Mouse (Mus musculus): Measurements from ENCODE around the gene Tmprss11a. TPM values are rescaled to one million over a fixed set of nuclear protein-coding genes. Genes with fewer than 3 reads are reported as not detected.

The Tmprss11a gene
- polyA plus RNA-seq, 1 experiment, result not detected

DNA sequence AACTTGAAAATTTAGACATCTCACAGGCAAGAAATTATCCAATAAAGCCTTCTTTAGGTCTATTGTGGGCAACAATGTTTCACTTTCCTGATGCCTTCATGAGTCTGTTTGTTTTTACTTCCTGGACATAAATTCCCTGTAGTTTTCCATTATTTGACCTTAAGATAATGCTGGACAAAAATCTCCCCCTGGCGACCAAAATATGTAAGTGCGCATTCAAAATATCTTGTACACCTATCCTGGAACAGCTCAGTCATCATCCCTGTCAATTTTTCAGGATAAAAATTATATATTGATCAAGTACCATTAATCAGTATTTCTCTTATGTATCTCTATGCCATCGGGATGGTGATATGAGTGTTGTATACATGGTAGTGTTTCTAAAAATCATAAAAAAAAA lies 58.0 kb downstream of the Tmprss11a start:
- TF ChIP-seq CTCF (IDR thresholded peaks at IDR 0.05; ENCODE audit: borderline replicate concordance, control insufficient read depth, extremely low read depth, insufficient read depth, low read length, poor library complexity), result no peak
- TF ChIP-seq POLR2A (IDR thresholded peaks at IDR 0.05; ENCODE audit: control insufficient read depth, extremely low read depth, insufficient read depth, low read length, poor library complexity), result no peak
- no peak overlapping the region for H3K4me3 ChIP-seq (ENCODE audit: control insufficient read depth, insufficient read depth, low read length)
- no peaks in the 10 kb centered on the region for H3K4me1 ChIP-seq (replicated peaks; ENCODE audit: control insufficient read depth, insufficient read depth, low read length)
- WGBS, result 21% methylated on average over 3 of the region's 3 CpGs
- no peaks in the 10 kb centered on the region for H3K27me3 ChIP-seq (ENCODE audit: control insufficient read depth, insufficient read depth, low read length)
- no peak overlapping the region for H3K27ac ChIP-seq (ENCODE audit: control insufficient read depth, insufficient read depth, low read length)
- DNase-seq, result no peak
- H3K36me3 ChIP-seq (ENCODE audit: control insufficient read depth, insufficient read depth, low read length), result no peaks in the 10 kb centered on the region

DNA sequence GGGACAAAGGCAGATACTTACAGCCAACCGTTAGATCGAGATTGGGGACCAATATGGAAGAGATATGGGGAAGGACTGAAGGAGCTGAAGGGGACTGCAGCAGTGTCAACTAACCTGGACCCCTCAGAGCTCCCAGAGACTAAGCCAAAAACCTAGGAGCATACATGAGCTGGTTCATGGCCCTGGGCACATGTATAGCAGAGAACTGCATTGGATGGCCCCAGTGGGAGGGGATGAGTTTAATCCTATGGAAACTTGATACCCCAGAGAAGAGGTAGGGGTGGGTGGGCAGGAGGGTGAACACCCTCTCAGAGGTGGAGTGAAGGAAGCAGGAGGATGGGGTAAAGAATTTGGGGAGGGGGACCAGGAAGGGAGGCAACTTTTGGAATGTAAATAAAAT lies 60.8 kb downstream of the Tmprss11a start:
- WGBS, result 88% methylated on average over 2 of the region's 2 CpGs
- no peak for DNase-seq
- no peak for TF ChIP-seq POLR2A (IDR thresholded peaks at IDR 0.05; ENCODE audit: control insufficient read depth, extremely low read depth, insufficient read depth, low read length, poor library complexity)
- TF ChIP-seq CTCF (IDR thresholded peaks at IDR 0.05; ENCODE audit: borderline replicate concordance, control insufficient read depth, extremely low read depth, insufficient read depth, low read length, poor library complexity), result no peak
- Histone ChIP-seq H3K4me1 (replicated peaks; ENCODE audit: control insufficient read depth, insufficient read depth, low read length) (no peaks in the 10 kb centered on the region), H3K36me3 (ENCODE audit: control insufficient read depth, insufficient read depth, low read length) (no peaks in the 10 kb centered on the region), H3K4me3 (ENCODE audit: control insufficient read depth, insufficient read depth, low read length) (no peak overlapping the region), H3K27ac (ENCODE audit: control insufficient read depth, insufficient read depth, low read length) (no peak overlapping the region), H3K27me3 (ENCODE audit: control insufficient read depth, insufficient read depth, low read length) (no peaks in the 10 kb centered on the region)

DNA sequence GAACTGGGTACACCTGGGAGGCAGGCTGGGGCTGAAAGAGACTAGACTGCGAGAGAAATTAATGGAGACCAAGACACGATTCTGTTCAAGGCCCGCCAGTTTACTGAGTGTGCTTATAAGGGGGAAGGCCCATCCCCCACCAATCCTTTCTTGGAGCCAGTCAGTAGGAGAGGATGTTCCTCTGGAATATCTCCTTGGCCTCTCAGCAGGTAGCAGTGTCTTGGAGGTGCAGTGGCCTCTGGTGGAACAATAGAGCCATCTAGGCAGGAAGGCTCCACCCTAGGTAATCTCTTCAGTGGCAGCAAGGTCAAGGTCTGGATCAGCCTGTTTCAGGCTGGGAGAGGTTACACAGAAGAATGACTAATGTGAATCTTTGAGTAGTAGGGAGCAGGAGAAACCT lies 61.6 kb downstream of the Tmprss11a start:
- WGBS, result 86% methylated on average over 3 of the region's 3 CpGs
- Histone ChIP-seq H3K27ac (ENCODE audit: control insufficient read depth, insufficient read depth, low read length) (no peak overlapping the region), H3K27me3 (ENCODE audit: control insufficient read depth, insufficient read depth, low read length) (no peaks in the 10 kb centered on the region), H3K4me1 (replicated peaks; ENCODE audit: control insufficient read depth, insufficient read depth, low read length) (no peaks in the 10 kb centered on the region), H3K4me3 (ENCODE audit: control insufficient read depth, insufficient read depth, low read length) (no peak overlapping the region), H3K36me3 (ENCODE audit: control insufficient read depth, insufficient read depth, low read length) (no peaks in the 10 kb centered on the region)
- DNase-seq, result no peak
- TF ChIP-seq POLR2A (IDR thresholded peaks at IDR 0.05; ENCODE audit: control insufficient read depth, extremely low read depth, insufficient read depth, low read length, poor library complexity), result no peak
- no peak for TF ChIP-seq CTCF (IDR thresholded peaks at IDR 0.05; ENCODE audit: borderline replicate concordance, control insufficient read depth, extremely low read depth, insufficient read depth, low read length, poor library complexity)

DNA sequence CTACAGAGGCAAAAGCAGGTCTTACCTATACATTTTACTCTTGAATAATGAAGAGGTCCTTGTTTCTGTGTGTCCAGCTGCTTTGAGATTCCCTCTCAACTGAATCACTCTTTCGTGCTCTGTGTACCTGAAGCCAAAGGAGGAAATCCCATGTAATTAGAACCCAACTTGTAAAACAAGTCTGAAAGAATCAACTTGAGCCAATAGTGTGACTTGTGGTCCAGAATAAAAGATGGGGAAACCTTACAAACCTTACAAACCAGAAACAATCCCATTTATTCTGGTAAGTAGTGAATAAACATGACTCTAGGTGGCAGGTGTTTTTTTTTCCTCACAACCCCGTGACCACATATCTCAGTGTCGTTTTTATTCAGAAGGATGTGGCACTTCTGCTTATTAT lies 95.5 kb downstream of the Tmprss11a start, which contains the start of gene Tmprss11d:
Tmprss11d (minus strand) TSS at position 101 of the 400 bp plus-strand sequence.
- H3K27me3 ChIP-seq (ENCODE audit: control insufficient read depth, insufficient read depth, low read length), result no peaks in the 10 kb centered on the region
- H3K36me3 ChIP-seq (ENCODE audit: control insufficient read depth, insufficient read depth, low read length), result no peaks in the 10 kb centered on the region
- WGBS, result 69% methylated on average over 3 of the region's 3 CpGs
- no peak within 1 kb of the TSS for H3K4me3 ChIP-seq (ENCODE audit: control insufficient read depth, insufficient read depth, low read length)
- no peaks in the 10 kb centered on the region for H3K4me1 ChIP-seq (replicated peaks; ENCODE audit: control insufficient read depth, insufficient read depth, low read length)
- no peak for DNase-seq
- no peak within 1 kb of the TSS for H3K27ac ChIP-seq (ENCODE audit: control insufficient read depth, insufficient read depth, low read length)
- TF ChIP-seq CTCF (IDR thresholded peaks at IDR 0.05; ENCODE audit: borderline replicate concordance, control insufficient read depth, extremely low read depth, insufficient read depth, low read length, poor library complexity) (no peak), POLR2A (IDR thresholded peaks at IDR 0.05; ENCODE audit: control insufficient read depth, extremely low read depth, insufficient read depth, low read length, poor library complexity) (no peak)

Other genes starting within 250 kb of the Tmprss11a start
- not detected in 2 replicates for gene Tmprss11c, start 179.7 kb downstream of the Tmprss11a start, polyA plus RNA-seq (2012; rRNA removed)
- 0.18 and 0.22 TPM in 2 replicates for gene Tmprss11d, start 95.6 kb downstream of the Tmprss11a start, polyA plus RNA-seq (2012; rRNA removed)
- not detected in 2 replicates for gene Tmprss11g, start 49.6 kb upstream of the Tmprss11a start, polyA plus RNA-seq (2012; rRNA removed)
- not detected in 2 replicates for gene Tmprss11f, start 163.4 kb upstream of the Tmprss11a start, polyA plus RNA-seq (2012; rRNA removed)
- 0.03 TPM in 1 of 2 replicates, not detected in the other for gene Tmprss11b, start 207.4 kb upstream of the Tmprss11a start, polyA plus RNA-seq (2012; rRNA removed)